Mouse (Mus musculus): ENCODE measurements around the gene Arl5b.

DNA sequence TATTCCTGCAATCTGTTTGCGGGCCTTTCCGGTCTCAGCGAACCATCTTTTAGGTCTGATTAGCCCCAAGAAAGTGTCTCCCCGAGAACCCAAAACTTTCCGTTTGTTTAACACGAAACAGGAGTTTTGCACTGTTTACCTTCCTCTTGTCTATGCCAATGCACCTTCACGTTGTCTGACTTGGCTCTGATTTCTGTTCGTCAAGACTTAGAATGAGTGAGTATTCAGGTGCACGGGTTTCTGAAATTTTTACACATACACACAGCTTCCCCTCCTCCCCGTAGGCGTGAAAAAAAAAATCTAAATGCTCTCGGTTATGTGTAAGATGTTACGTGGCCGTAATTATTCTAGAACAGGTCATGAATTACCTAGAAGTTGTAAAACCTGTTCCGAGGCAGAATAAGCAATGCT is 6.6 kb downstream of the Arl5b start:
- TF ChIP-seq CTCF (IDR thresholded peaks at IDR 0.05; ENCODE audit: control insufficient read depth, insufficient read depth, low read length): no peak
- TF ChIP-seq POLR2A (IDR thresholded peaks at IDR 0.05; ENCODE audit: borderline replicate concordance, control insufficient read depth, low read depth, low read length): no peak
